Mouse (Mus musculus) limb, embryonic 12.5 days (tissue): ENCODE data around the gene Asic3. TPM values are rescaled to one million over a fixed set of nuclear protein-coding genes. Genes with fewer than 3 reads are reported as not detected.

Experiments used
- ATAC-seq: fragments of 200-750 bp; cut with Nextera tagmentation; 2 replicates; pipeline ENCODE4 v1.8.0; 2017; ENCODE audit warnings: low read depth, moderate TSS enrichment; ENCODE audit not compliant: insufficient number of reproducible peaks, insufficient read depth, low FRiP score, low TSS enrichment
- H3K27ac ChIP-seq: fragments of 300-500 bp; sonication (generic); 2 replicates; pipeline ENCODE4 v1.5.1; 2016; ENCODE audit warnings: mild to moderate bottlenecking, moderate library complexity
- H3K27me3 ChIP-seq: fragments of 300-500 bp; sonication (generic); 2 replicates; pipeline ENCODE4 v1.6.1; 2016; ENCODE audit warnings: mild to moderate bottlenecking, moderate library complexity
- H3K36me3 ChIP-seq: fragments of 300-500 bp; sonication (generic); 2 replicates; pipeline ENCODE4 v1.6.1; 2016; ENCODE audit warnings: mild to moderate bottlenecking, moderate library complexity
- H3K4me1 ChIP-seq: fragments of 300-500 bp; sonication (generic); replicated peaks from 2 replicates; pipeline ENCODE4 v1.6.1; 2016
- H3K4me2 ChIP-seq: fragments of 300-500 bp; sonication (generic); 2 replicates; pipeline ENCODE4 v1.6.1; 2016; ENCODE audit warnings: mild to moderate bottlenecking, moderate library complexity
- H3K4me3 ChIP-seq: fragments of 300-500 bp; sonication (generic); replicated peaks from 2 replicates; pipeline ENCODE4 v1.5.1; 2016; ENCODE audit warnings: mild to moderate bottlenecking
- H3K9ac ChIP-seq: fragments of 300-500 bp; sonication (generic); replicated peaks from 2 replicates; pipeline ENCODE4 v1.6.1; 2016; ENCODE audit warnings: mild to moderate bottlenecking, moderate library complexity
- H3K9me3 ChIP-seq: fragments of 300-500 bp; sonication (generic); 2 replicates; pipeline ENCODE4 v1.6.1; 2016; ENCODE audit warnings: mild to moderate bottlenecking, moderate library complexity
- WGBS: fragments of 180-500 bp; shearing (Covaris S2); methylation state at CpG from one replicate; pipeline ENCODE4 v1.1.7; 2016; 5-methylcytosine and 5-hydroxymethylcytosine counted together
- polyA plus RNA-seq: library from polyadenylated mRNA; unstranded; fragments of >200 nt; fragmentation: Nextera tagmentation; extraction: Ambion mirVana; gene quantifications from 2 replicates; pipeline ENCODE4 v1.2.1, GENCODE M21; 2016

The Asic3 gene
- polyA plus RNA-seq, 1 experiment from 2014 or later = 1.2 TPM

DNA sequence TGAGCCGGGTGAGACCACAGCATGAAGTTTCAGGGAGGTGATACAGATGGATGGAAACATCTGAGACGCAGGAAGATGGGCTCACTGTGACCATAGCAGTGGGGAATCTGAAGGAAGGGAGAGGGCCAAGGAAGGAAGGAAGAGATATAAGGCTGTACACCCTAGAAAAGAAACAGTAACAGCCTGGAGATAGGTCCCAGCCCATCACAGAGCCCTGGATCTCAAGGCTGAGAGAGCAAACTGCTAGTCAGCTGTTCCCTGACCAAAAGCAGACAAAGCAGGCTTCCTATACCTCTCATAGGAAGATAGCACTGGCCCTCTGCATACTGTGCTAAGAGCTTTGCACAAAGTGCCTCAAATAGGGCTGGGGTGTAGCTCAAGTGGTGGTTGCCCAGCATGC lies 34.5 kb upstream of the Asic3 start:
- no peak for ATAC-seq
- Histone ChIP-seq H3K4me1 (peaks cover 4% of the 10 kb centered on the region), H3K27me3 (peaks cover 3% of the 10 kb centered on the region; the same call in 1 of the 2 replicates), H3K9ac (no peak overlapping the region), H3K4me3 (no peak overlapping the region), H3K27ac (no peak overlapping the region), H3K36me3 (no peaks in the 10 kb centered on the region), H3K4me2 (no peak overlapping the region), H3K9me3 (no peaks in the 10 kb centered on the region)
- 84% methylated on average over 2 of the region's 2 CpGs for WGBS

DNA sequence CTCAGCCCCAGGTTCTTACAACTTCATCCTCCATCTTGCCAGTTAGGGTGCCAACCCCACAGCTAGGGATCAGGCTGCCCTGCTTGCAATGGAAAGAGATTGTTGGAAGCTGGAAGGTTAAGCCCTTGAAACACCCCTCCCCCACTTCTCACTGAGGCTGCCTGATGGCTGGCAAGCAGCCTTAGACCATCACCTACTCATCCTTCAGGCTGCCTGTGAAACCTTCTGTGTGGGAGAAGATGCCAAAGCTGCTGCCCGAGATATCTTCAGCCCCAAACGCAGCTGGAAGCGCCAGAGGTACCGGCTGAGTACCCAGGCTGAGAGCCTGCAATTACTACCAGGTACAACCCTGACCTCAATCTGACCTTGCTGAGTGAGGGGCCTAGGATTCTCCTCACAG lies 33.7 kb upstream of the Asic3 start:
- Histone ChIP-seq H3K27ac (no peak overlapping the region), H3K4me1 (peaks cover 8% of the 10 kb centered on the region), H3K36me3 (no peaks in the 10 kb centered on the region), H3K27me3 (peaks cover 4% of the 10 kb centered on the region), H3K4me3 (no peak overlapping the region), H3K9ac (no peak overlapping the region), H3K4me2 (no peak overlapping the region), H3K9me3 (no peaks in the 10 kb centered on the region)
- WGBS = 55% methylated on average over 4 of the region's 4 CpGs
- ATAC-seq = no peak

DNA sequence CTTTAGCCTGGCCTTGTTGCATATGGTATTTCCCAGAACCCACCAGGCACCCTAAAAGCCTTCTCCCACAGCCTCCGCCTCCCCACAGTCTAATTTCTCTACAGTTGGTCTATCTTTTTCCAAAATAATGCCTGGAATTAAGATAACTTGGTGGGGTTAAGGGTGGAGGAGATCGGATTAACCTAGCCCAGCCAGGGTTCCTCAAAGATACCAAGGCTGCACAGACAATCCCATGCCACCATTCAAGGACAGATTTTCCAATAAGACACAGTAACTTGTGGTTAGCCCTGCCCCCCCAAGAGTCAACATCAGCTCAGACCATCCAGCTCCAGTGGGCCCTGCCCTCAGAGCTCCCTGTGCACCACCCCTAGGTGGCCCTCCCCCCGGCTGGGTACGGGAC lies 32.7 kb upstream of the Asic3 start:
- Histone ChIP-seq H3K4me3 (no peak overlapping the region), H3K36me3 (no peaks in the 10 kb centered on the region), H3K27ac (no peak overlapping the region), H3K9me3 (no peaks in the 10 kb centered on the region), H3K9ac (no peak overlapping the region), H3K27me3 (peaks cover 14% of the 10 kb centered on the region), H3K4me2 (no peak overlapping the region), H3K4me1 (peaks cover 8% of the 10 kb centered on the region)
- ATAC-seq = no peak
- WGBS = 89% methylated on average over 4 of the region's 4 CpGs

DNA sequence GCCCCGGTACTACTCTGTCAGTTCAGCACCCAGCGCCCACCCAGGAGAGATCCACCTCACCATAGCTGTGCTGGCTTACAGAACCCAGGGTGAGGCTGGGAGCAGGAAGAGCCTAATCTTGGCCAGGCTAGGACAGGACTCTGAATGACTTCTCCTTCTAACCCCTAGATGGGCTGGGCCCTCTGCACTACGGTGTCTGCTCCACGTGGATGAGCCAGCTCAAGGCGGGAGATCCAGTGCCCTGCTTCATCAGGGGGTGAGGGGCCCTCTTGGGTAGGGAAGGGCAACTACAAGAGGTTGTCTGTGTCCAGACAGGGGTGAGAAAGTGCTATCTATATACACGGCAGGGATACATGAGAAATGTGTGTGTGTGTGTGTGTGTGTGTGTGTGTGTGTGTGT lies 31.7 kb upstream of the Asic3 start:
- Histone ChIP-seq H3K27ac (no peak overlapping the region), H3K9me3 (no peaks in the 10 kb centered on the region), H3K36me3 (no peaks in the 10 kb centered on the region), H3K4me3 (no peak overlapping the region), H3K4me2 (no peak overlapping the region), H3K4me1 (peaks cover 8% of the 10 kb centered on the region), H3K27me3 (peaks cover 24% of the 10 kb centered on the region), H3K9ac (no peak overlapping the region)
- WGBS = 74% methylated on average over 6 of the region's 6 CpGs
- ATAC-seq = no peak

DNA sequence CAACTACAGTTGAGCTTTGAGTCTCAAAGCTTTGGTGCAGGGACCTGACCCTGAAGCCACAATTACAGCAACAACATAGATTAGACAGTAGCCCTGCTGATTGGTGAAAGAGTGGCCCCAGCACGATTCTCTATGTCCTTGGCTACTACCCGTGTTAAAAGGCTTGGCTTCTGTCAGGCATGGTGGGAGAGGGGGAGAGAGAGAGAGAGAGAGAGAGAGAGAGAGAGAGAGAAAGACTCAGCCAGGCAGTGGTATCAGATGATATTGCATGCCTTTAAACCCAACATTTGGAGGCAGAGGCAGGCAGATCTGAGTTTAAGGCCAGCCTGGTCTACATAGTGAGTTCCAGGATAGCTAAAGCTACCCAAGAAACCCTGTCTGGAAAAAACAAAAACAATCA lies 31.2 kb upstream of the Asic3 start:
- Histone ChIP-seq H3K27me3 (peaks cover 29% of the 10 kb centered on the region), H3K9me3 (no peaks in the 10 kb centered on the region), H3K4me1 (peaks cover 8% of the 10 kb centered on the region), H3K4me3 (no peak overlapping the region), H3K27ac (no peak overlapping the region), H3K36me3 (no peaks in the 10 kb centered on the region), H3K9ac (no peak overlapping the region), H3K4me2 (no peak overlapping the region)
- WGBS = 64% methylated on average over 2 of the region's 2 CpGs
- no peak for ATAC-seq

DNA sequence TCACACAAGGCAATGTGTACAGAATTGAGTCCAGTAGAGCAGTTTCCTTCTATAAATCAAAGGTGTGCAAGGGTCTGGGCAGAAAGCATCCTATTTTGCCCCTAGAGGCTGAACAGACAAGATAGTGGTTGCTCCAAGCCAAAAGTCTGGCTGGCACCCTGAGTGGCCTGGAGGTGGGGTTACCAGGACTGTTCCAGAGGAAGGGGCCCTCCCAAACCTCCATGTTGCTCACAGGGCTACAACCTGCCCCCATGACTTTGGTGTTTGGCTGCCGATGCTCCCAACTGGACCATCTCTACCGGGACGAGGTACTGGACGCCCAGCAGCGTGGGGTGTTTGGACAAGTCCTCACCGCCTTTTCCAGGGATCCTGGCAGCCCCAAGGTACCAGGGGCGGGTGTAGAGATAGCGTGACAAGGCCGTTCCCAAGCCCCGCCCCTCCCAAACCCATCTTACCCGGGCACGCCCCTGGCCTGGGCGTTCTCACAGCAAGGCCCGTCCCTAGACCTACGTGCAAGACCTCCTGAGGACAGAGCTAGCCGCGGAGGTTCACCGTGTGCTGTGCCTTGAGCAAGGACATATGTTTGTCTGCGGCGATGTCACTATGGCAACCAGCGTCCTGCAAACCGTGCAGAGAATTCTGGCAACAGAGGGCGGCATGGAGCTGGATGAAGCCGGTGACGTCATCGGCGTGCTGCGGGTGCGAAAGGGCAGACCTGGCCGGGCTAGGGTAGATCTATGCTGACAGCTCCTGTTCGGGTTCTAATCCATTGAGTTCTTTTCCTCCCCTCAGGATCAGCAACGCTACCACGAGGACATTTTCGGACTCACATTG lies 29.9 kb upstream of the Asic3 start:
- ATAC-seq = peak; percentile 76
- Histone ChIP-seq H3K27me3 (peaks cover 40% of the 10 kb centered on the region), H3K4me2 (peak overlapping the region; percentile 76), H3K27ac (no peak overlapping the region), H3K9ac (peak overlapping the region; percentile 47), H3K36me3 (no peaks in the 10 kb centered on the region), H3K4me1 (peaks cover 21% of the 10 kb centered on the region), H3K9me3 (no peaks in the 10 kb centered on the region), H3K4me3 (peak overlapping the region; percentile 47)
- WGBS = under 1% methylated on average over 34 of the region's 34 CpGs

DNA sequence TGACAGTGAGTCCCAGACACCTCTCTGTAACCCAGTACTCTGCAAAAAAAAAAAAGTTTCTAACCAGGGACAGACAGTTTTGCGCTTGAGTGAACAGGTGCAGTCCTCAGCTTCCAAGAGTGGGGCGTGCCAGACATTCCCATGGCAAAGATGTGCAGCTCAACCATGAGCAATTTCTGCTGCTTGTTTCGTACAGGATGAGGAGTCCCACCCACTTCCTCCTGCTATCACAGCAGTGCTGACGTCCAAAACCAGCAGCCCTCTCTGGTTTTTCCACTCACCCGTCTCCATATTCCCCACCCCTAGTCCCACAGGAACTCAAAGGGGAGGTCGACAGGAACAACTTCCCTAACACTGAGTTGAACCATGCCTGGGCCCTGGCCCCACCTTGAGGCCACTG lies 28.8 kb upstream of the Asic3 start:
- no peak for ATAC-seq
- Histone ChIP-seq H3K36me3 (no peaks in the 10 kb centered on the region), H3K27ac (no peak overlapping the region), H3K4me3 (no peak overlapping the region), H3K4me1 (peaks cover 25% of the 10 kb centered on the region), H3K9me3 (no peaks in the 10 kb centered on the region), H3K4me2 (no peak overlapping the region), H3K27me3 (peaks cover 44% of the 10 kb centered on the region), H3K9ac (no peak overlapping the region)
- 64% methylated on average over 6 of the region's 6 CpGs for WGBS

DNA sequence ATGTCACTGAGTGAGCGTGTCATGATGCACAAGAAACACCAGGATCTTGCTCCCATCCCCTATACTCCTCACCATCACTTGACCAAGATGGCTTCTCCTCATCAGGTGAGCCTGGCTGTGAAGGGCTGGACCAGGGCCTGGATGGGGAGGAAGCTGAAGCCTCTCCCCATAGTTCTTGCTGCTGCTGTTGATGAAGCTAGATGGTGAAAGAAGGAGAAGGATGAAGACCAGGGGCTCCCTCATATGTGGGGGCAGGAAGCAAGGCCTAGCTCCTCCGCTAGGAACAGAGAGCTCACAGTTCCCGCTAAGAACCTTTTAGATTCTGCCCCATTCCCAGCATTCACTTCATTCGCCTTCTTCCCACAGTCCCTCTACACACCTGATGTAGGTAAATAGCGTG lies 27.8 kb upstream of the Asic3 start:
- no peak for ATAC-seq
- no peak overlapping the region for H3K4me2 ChIP-seq
- no peak overlapping the region for H3K9ac ChIP-seq
- no peaks in the 10 kb centered on the region for H3K36me3 ChIP-seq
- 84% methylated on average over 5 of the region's 5 CpGs for WGBS
- no peak overlapping the region for H3K4me3 ChIP-seq
- H3K4me1 ChIP-seq = peaks cover 31% of the 10 kb centered on the region
- H3K27ac ChIP-seq = no peak overlapping the region
- no peaks in the 10 kb centered on the region for H3K9me3 ChIP-seq
- peaks cover 44% of the 10 kb centered on the region for H3K27me3 ChIP-seq

DNA sequence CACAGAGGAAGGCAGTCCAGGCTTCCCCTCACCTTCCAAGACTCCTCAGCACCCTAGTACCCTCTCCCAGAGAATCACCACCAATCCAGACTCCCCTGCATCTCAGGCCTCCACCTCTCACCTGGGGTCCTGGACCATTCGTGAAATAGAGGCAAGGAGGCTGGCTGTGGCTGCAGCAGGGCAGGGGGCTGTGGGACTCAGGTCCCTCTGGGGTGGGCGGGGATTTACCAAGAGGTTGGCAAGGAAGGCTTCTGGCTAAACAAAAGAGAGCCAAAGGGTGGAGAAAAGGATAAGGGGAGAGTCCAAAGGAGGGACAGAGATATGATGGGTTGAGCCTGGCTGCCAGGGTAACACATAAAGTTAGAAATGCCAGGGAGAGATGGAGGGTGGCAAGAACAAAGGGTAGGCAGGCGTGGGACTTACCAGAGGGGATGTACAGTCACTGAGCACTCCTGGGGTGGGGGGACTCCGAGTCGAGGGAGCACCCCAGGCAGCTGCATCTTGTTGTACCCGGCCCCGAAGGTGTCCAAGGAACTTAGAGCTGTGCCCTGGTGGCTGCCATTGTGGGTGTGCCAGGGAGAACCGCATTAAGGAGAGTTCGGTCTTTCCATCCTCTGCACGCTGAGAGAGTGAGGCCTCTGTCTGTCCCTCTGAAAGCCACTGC lies 27.2 kb upstream of the Asic3 start:
- Histone ChIP-seq H3K36me3 (no peaks in the 10 kb centered on the region), H3K4me2 (no peak overlapping the region), H3K4me3 (no peak overlapping the region), H3K4me1 (peaks cover 31% of the 10 kb centered on the region), H3K27ac (no peak overlapping the region), H3K9me3 (no peaks in the 10 kb centered on the region), H3K9ac (no peak overlapping the region), H3K27me3 (peaks cover 44% of the 10 kb centered on the region)
- no peak for ATAC-seq
- 79% methylated on average over 10 of the region's 10 CpGs for WGBS

DNA sequence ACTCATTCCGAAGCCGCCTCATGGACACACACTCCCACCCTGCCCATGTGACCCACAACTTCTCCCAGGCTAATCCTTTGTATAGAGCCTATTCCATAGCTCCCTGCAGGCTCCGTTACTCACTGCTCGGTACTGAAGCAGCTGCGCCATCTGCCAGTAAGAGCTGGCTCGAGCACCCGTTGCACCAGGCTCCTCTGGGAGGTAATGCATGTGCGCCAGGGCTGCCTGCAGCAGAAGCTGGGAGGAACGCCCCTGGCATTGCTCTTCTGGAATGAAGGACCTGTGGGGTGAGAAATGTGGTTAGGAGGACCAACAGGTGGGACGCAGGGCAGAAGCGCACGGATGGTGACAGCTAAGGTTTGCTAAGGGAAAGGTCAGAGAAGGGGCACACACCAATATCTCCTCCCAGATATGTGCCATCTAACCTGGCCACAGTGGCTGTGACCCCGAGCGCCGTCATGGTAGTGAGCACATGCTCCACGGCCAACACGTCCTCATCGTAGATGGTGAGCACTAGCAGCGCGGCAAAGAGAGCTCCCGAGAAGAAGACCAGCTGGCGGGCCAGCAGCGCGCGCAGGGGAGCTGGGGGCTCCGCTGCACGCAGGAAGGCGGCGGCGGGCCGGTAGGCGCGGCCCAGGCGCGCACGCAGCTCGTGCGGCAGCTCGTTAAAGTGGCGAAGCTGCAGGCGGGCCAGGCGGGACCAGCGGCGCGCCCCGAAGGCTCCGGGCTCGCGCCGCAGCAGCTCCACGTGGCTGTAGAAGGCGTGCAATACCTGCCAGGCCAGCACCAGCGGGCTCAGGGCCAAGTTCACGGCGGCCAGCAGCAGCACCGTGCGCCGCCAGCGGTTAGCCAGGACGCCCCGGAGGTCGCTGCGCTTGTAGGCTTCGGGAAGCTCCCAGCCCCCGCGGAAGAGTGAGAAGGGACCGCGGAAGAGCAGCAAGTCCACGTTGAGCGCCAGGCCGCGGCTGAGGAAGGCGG lies 25.6 kb upstream of the Asic3 start:
- Histone ChIP-seq H3K4me2 (peak overlapping the region; percentile 96), H3K27ac (peak overlapping the region; percentile 29; the same call in 1 of the 2 replicates), H3K9me3 (no peaks in the 10 kb centered on the region), H3K4me1 (peaks cover 31% of the 10 kb centered on the region), H3K27me3 (peaks cover 44% of the 10 kb centered on the region), H3K9ac (peak overlapping the region; percentile 67), H3K36me3 (no peaks in the 10 kb centered on the region), H3K4me3 (peak overlapping the region; percentile 50)
- ATAC-seq = peak; percentile 16; the same call in 1 of the 2 replicates
- under 1% methylated on average over 73 of the region's 73 CpGs for WGBS
